Mouse (Mus musculus): ENCODE data around the gene Fcho2. TPM values are rescaled to one million over a fixed set of nuclear protein-coding genes. Genes with fewer than 3 reads are reported as not detected.
A peak's percentile ranks its signal among the peaks of the same experiment; 100 is the strongest.

Gene Fcho2
- polyA plus RNA-seq, 1 experiment from 2014 or later: 37.0 TPM

- ChIA-PET POLR2A (interaction anchor here (0.6 to 2.3 kb wide), 6 partner anchors 9 to 197 kb away, joined by 3 to 6 read pairs (median 3); no protein-coding TSS in a partner anchor), CTCF (interaction anchor here (1.0 to 1.9 kb wide), 2 partner anchors 31 to 161 kb away, joined by 4 to 5 read pairs; no protein-coding TSS in a partner anchor)
- in situ Hi-C loops (cut with MboI; ENCODE audit: low pct_unique_long_range_greater_than_20kb): no loop called here
- TF ChIP-seq CTCF (IDR thresholded peaks at IDR 0.05): no peak
- ATAC-seq: peak; percentile 14
- no peaks in the 10 kb centered on the region for H3K27me3 ChIP-seq
- DNase-seq (ENCODE audit: low read depth, low spot score): peak; percentile 86
Observed at GRCm38 (mm10) chr13:98695546-98695945, 119.7 kb downstream of the Fcho2 start.

GRCm38 (mm10) chr13:98694773-98695314 lies 120.4 kb downstream of the Fcho2 start, which contains the start of gene Tmem171:
Gene Tmem171, minus strand, starts transcription at chr13:98694834.
- CTCF ChIA-PET: interaction anchor here (1.9 kb wide), 1 partner anchor 32 kb away, joined by 5 read pairs; no protein-coding TSS in a partner anchor
- POLR2A ChIA-PET: interaction anchor here (0.8 to 2.3 kb wide), 6 partner anchors 9 to 304 kb away, joined by 3 to 11 read pairs (median 4); no protein-coding TSS in a partner anchor
- no peak for TF ChIP-seq CTCF (IDR thresholded peaks at IDR 0.05)
- no peaks in the 10 kb centered on the region for H3K27me3 ChIP-seq
- ATAC-seq: no peak
- DNase-seq (ENCODE audit: low read depth, low spot score): no peak
- in situ Hi-C loops (cut with MboI; ENCODE audit: low pct_unique_long_range_greater_than_20kb): loop anchor here (5.0 kb wide), 2 partner anchors 158 to 678 kb away; no protein-coding TSS in a partner anchor

GRCm38 (mm10) chr13:98693316-98693715 lies 121.9 kb downstream of the Fcho2 start:
- in situ Hi-C loops (cut with MboI; ENCODE audit: low pct_unique_long_range_greater_than_20kb): loop anchor here (5.0 kb wide), 2 partner anchors 156 to 676 kb away; no protein-coding TSS in a partner anchor
- ChIA-PET POLR2A (interaction anchor here (1.2 to 2.3 kb wide), 5 partner anchors 14 to 189 kb away, joined by 4 to 11 read pairs (median 5); no protein-coding TSS in a partner anchor), CTCF (interaction anchor here (1.6 kb wide), 1 partner anchor 155 kb away, joined by 4 read pairs; no protein-coding TSS in a partner anchor)

GRCm38 (mm10) chr13:98691956-98692515 lies 123.2 kb downstream of the Fcho2 start:
- in situ Hi-C loops (cut with MboI; ENCODE audit: low pct_unique_long_range_greater_than_20kb): loop anchor here (5.0 kb wide), 2 partner anchors 155 to 675 kb away; no protein-coding TSS in a partner anchor
- DNase-seq (ENCODE audit: low read depth, low spot score) (no peak), ATAC-seq (no peak)
- TF ChIP-seq CTCF (IDR thresholded peaks at IDR 0.05): no peak
- ChIA-PET CTCF (no interaction called here), POLR2A (interaction anchor here (0.6 to 2.3 kb wide), 4 partner anchors 12 to 158 kb away, joined by 4 to 11 read pairs (median 6); no protein-coding TSS in a partner anchor)
- no peaks in the 10 kb centered on the region for H3K27me3 ChIP-seq

More at GRCm38 (mm10) chr13:98693316-98693715, 121.9 kb downstream of the Fcho2 start:
- TF ChIP-seq CTCF (IDR thresholded peaks at IDR 0.05): no peak
- no peaks in the 10 kb centered on the region for H3K27me3 ChIP-seq
- no peak for DNase-seq (ENCODE audit: low read depth, low spot score)
- ATAC-seq: no peak

GRCm38 (mm10) chr13:98690886-98691285 lies 124.4 kb downstream of the Fcho2 start:
- ChIA-PET POLR2A (interaction anchor here (1.1 to 1.3 kb wide), 4 partner anchors 9 to 156 kb away, joined by 4 to 8 read pairs (median 5); no protein-coding TSS in a partner anchor), CTCF (interaction anchor here (0.9 to 1.0 kb wide), 2 partner anchors 11 to 38 kb away, joined by 4 read pairs; no protein-coding TSS in a partner anchor)
- no peak for DNase-seq (ENCODE audit: low read depth, low spot score)
- no peaks in the 10 kb centered on the region for H3K27me3 ChIP-seq
- no peak for ATAC-seq
- in situ Hi-C loops (cut with MboI; ENCODE audit: low pct_unique_long_range_greater_than_20kb): loop anchor here (5.0 kb wide), 2 partner anchors 154 to 674 kb away; no protein-coding TSS in a partner anchor
- no peak for TF ChIP-seq CTCF (IDR thresholded peaks at IDR 0.05)

GRCm38 (mm10) chr13:98689605-98690290 lies 125.5 kb downstream of the Fcho2 start:
- ChIA-PET POLR2A (interaction anchor here (0.7 to 3.4 kb wide), 5 partner anchors 9 to 157 kb away, joined by 3 to 18 read pairs (median 6); no protein-coding TSS in a partner anchor), CTCF (no interaction called here)
- no peaks in the 10 kb centered on the region for H3K27me3 ChIP-seq
- TF ChIP-seq CTCF (IDR thresholded peaks at IDR 0.05): no peak
- no peak for ATAC-seq
- in situ Hi-C loops (cut with MboI; ENCODE audit: low pct_unique_long_range_greater_than_20kb): loop anchor here (5.0 kb wide), 2 partner anchors 152 to 672 kb away; no protein-coding TSS in a partner anchor
- no peak for DNase-seq (ENCODE audit: low read depth, low spot score)

GRCm38 (mm10) chr13:98687931-98688330 lies 127.3 kb downstream of the Fcho2 start:
- in situ Hi-C loops (cut with MboI; ENCODE audit: low pct_unique_long_range_greater_than_20kb): no loop called here
- POLR2A ChIA-PET: interaction anchor here (0.9 to 3.4 kb wide), 2 partner anchors 8 to 154 kb away, joined by 4 to 18 read pairs; no protein-coding TSS in a partner anchor

GRCm38 (mm10) chr13:98684144-98684900 lies 130.9 kb downstream of the Fcho2 start:
- POLR2A ChIA-PET: interaction anchor here (1.6 kb wide), 1 partner anchor 12 kb away, joined by 3 read pairs; no protein-coding TSS in a partner anchor
- H3K27me3 ChIP-seq: no peaks in the 10 kb centered on the region
- ATAC-seq (no peak), DNase-seq (ENCODE audit: low read depth, low spot score) (no peak)
- CTCF ChIA-PET: no interaction called here
- in situ Hi-C loops (cut with MboI; ENCODE audit: low pct_unique_long_range_greater_than_20kb): no loop called here
- TF ChIP-seq CTCF (IDR thresholded peaks at IDR 0.05): no peak

More at GRCm38 (mm10) chr13:98687931-98688330, 127.3 kb downstream of the Fcho2 start:
- no peak for DNase-seq (ENCODE audit: low read depth, low spot score)
- ATAC-seq: no peak
- TF ChIP-seq CTCF (IDR thresholded peaks at IDR 0.05): no peak
- CTCF ChIA-PET: interaction anchor here (1.0 kb wide), 1 partner anchor 150 kb away, joined by 3 read pairs; no protein-coding TSS in a partner anchor
- no peaks in the 10 kb centered on the region for H3K27me3 ChIP-seq

GRCm38 (mm10) chr13:98683412-98683811 lies 131.8 kb downstream of the Fcho2 start:
- POLR2A ChIA-PET: no interaction called here
- no peak for DNase-seq (ENCODE audit: low read depth, low spot score)
- no peak for TF ChIP-seq CTCF (IDR thresholded peaks at IDR 0.05)
- in situ Hi-C loops (cut with MboI; ENCODE audit: low pct_unique_long_range_greater_than_20kb): no loop called here
- CTCF ChIA-PET: no interaction called here
- no peaks in the 10 kb centered on the region for H3K27me3 ChIP-seq
- no peak for ATAC-seq

Measured in Patski (cell line).